Mouse (Mus musculus): ENCODE measurements at regions not wholly inside any gene's neighbourhood (a gene's known extent, or its start where the extent isn't known, plus 50 kb on each side); places are given as distances from the start of the nearest gene placed in this dataset.

- no peak overlapping the region for H3K27ac ChIP-seq
- 63% methylated on average over 4 of the region's 4 CpGs for WGBS
- no peak overlapping the region for H3K4me3 ChIP-seq
- H3K4me1 ChIP-seq (replicated peaks): no peaks in the 10 kb centered on the region
- H3K27me3 ChIP-seq (ENCODE audit: insufficient read depth, poor library complexity, severe bottlenecking): no peaks in the 10 kb centered on the region
- no peaks in the 10 kb centered on the region for H3K9me3 ChIP-seq
- H3K36me3 ChIP-seq: no peaks in the 10 kb centered on the region
- no peak for DNase-seq (ENCODE audit: low spot score)
These were observed 1327.3 kb downstream of the Pcdh17 start for GRCm38 (mm10) chr14:85770636-85771035.

DNA sequence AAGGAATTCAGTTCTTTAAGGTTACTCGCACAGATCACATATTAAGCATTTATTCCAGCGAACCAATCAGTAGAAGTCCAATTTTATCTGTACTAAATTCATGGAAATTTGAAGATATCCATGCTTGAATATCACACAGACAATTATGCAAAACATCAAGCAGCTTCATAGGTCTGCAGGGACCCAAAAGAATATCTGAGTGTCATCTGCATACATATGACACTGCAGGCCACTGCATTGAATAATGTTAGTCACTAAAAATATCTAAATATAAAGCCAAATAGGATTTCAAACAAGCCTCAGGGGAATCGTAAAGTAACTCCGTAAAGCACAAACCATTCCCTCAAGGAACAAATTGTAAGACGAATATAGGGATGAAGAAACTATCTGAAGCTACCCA lies 1324.9 kb downstream of the Pcdh17 start:
- no peak overlapping the region for H3K4me3 ChIP-seq
- no peak overlapping the region for H3K27ac ChIP-seq
- H3K36me3 ChIP-seq: no peaks in the 10 kb centered on the region
- DNase-seq (ENCODE audit: low spot score): no peak
- H3K4me1 ChIP-seq (replicated peaks): no peaks in the 10 kb centered on the region
- H3K27me3 ChIP-seq (ENCODE audit: insufficient read depth, poor library complexity, severe bottlenecking): no peaks in the 10 kb centered on the region
- WGBS: 85% methylated on average over 5 of the region's 5 CpGs
- no peaks in the 10 kb centered on the region for H3K9me3 ChIP-seq

DNA sequence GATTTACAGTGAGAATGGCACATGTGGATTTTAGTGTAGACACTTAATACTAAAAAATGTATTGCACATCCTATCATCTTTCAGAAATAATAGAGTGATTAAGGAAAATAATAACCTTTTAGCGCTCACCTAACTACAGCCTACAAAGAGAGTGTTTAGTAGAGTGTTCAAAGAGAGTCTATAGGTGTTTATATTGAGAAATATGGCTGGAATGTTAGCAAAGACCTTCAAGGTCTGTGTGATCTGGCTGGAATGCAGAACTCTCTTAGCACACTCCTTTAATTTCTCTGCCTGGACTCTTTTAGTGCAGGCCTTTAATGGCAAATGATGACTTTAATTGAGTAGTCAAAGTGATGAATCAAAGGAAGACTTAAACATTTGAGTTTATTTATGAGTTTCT lies 1314.0 kb downstream of the Pcdh17 start:
- no peaks in the 10 kb centered on the region for H3K36me3 ChIP-seq
- H3K4me3 ChIP-seq: no peak overlapping the region
- H3K27ac ChIP-seq: no peak overlapping the region
- 98% methylated on average over 1 of the region's 1 CpGs for WGBS
- no peaks in the 10 kb centered on the region for H3K4me1 ChIP-seq (replicated peaks)
- no peaks in the 10 kb centered on the region for H3K27me3 ChIP-seq (ENCODE audit: insufficient read depth, poor library complexity, severe bottlenecking)
- H3K9me3 ChIP-seq: no peaks in the 10 kb centered on the region
- no peak for DNase-seq (ENCODE audit: low spot score)

- H3K9me3 ChIP-seq: no peaks in the 10 kb centered on the region
- H3K27ac ChIP-seq: no peak overlapping the region
- no peaks in the 10 kb centered on the region for H3K4me1 ChIP-seq (replicated peaks)
- no peak for DNase-seq (ENCODE audit: low spot score)
- no peak overlapping the region for H3K4me3 ChIP-seq
- H3K36me3 ChIP-seq: no peaks in the 10 kb centered on the region
- H3K27me3 ChIP-seq (ENCODE audit: insufficient read depth, poor library complexity, severe bottlenecking): no peaks in the 10 kb centered on the region
- WGBS: 87% methylated on average over 4 of the region's 4 CpGs
These were observed 1295.2 kb downstream of the Pcdh17 start for GRCm38 (mm10) chr14:85738567-85738966.
